Mouse (Mus musculus) cortical plate, adult 2 months (tissue): ENCODE data around the gene Tead1. TPM values are rescaled to one million over a fixed set of nuclear protein-coding genes. Genes with fewer than 3 reads are reported as not detected.

Experiments used
- H3K27ac ChIP-seq: fragments of 200-500 bp; 2 replicates; pipeline ENCODE4 v1.5.1; 2012; ENCODE audit warnings: low read length, control low read depth, inconsistent platforms; ENCODE audit not compliant: insufficient read depth
- H3K4me1 ChIP-seq: fragments of 200-500 bp; 2 replicates; pipeline ENCODE4 v1.6.1; 2011; ENCODE audit warnings: low read length; ENCODE audit not compliant: control insufficient read depth, insufficient read depth
- H3K4me3 ChIP-seq: fragments of 200-500 bp; 2 replicates; pipeline ENCODE4 v1.5.1; 2011; ENCODE audit warnings: mild to moderate bottlenecking, low read length, control low read depth; ENCODE audit not compliant: insufficient read depth
- CTCF ChIP-seq: fragments of 200-500 bp; IDR thresholded peaks from 2 replicates; pipeline ENCODE4 v1.5.1; 2011; ENCODE audit warnings: mild to moderate bottlenecking, control low read depth, low read length; ENCODE audit not compliant: insufficient read depth; ENCODE audit errors: extremely low read depth
- POLR2A ChIP-seq: fragments of 200-500 bp; IDR thresholded peaks from 2 replicates; pipeline ENCODE4 v1.6.1; 2011; ENCODE audit warnings: mild to moderate bottlenecking, low read length, control low read depth; ENCODE audit not compliant: insufficient read depth; ENCODE audit errors: extremely low read depth
- polyA plus RNA-seq: library from polyadenylated mRNA; depleted of rRNA; stranded (reverse); fragments of >200 nt; gene quantifications from 2 replicates; pipeline ENCODE4 v1.2.3, GENCODE M21; 2012

The Tead1 gene
- polyA plus RNA-seq, 1 experiment, result 6.4 TPM

GRCm38 (mm10) chr7:112901710-112902109 lies 222.6 kb downstream of the Tead1 start:
- Histone ChIP-seq H3K27ac (no peak overlapping the region), H3K4me1 (no peaks in the 10 kb centered on the region)
- TF ChIP-seq POLR2A (no peak), CTCF (no peak)

GRCm38 (mm10) chr7:112906848-112907247 lies 227.7 kb downstream of the Tead1 start:
- Histone ChIP-seq H3K4me3 (no peak overlapping the region), H3K27ac (no peak overlapping the region), H3K4me1 (no peaks in the 10 kb centered on the region)
- TF ChIP-seq POLR2A, result no peak
- TF ChIP-seq CTCF, result no peak

More at GRCm38 (mm10) chr7:112901710-112902109, 222.6 kb downstream of the Tead1 start:
- no peak overlapping the region for H3K4me3 ChIP-seq

- no peak overlapping the region for H3K27ac ChIP-seq
- H3K4me3 ChIP-seq, result no peak overlapping the region
- H3K4me1 ChIP-seq, result no peaks in the 10 kb centered on the region
- TF ChIP-seq CTCF, result no peak
- no peak for TF ChIP-seq POLR2A
These were observed 228.3 kb downstream of the Tead1 start for GRCm38 (mm10) chr7:112907468-112907867.

GRCm38 (mm10) chr7:112909164-112909563 lies 230.0 kb downstream of the Tead1 start:
- H3K27ac ChIP-seq, result no peak overlapping the region

GRCm38 (mm10) chr7:112912969-112913368 lies 233.9 kb downstream of the Tead1 start:
- Histone ChIP-seq H3K27ac (no peak overlapping the region), H3K4me1 (0 out of 2 replicates have a peak, but pooled peaks cover 2% of the 10 kb centered on the region), H3K4me3 (no peak overlapping the region)
- TF ChIP-seq POLR2A, result no peak
- no peak for TF ChIP-seq CTCF

More at GRCm38 (mm10) chr7:112909164-112909563, 230.0 kb downstream of the Tead1 start:
- TF ChIP-seq CTCF, result no peak
- TF ChIP-seq POLR2A, result no peak
- H3K4me3 ChIP-seq, result no peak overlapping the region
- no peaks in the 10 kb centered on the region for H3K4me1 ChIP-seq

GRCm38 (mm10) chr7:112915571-112915970 lies 236.5 kb downstream of the Tead1 start:
- Histone ChIP-seq H3K4me1 (0 out of 2 replicates have a peak, but pooled peaks cover 2% of the 10 kb centered on the region), H3K4me3 (no peak overlapping the region), H3K27ac (no peak overlapping the region)
- TF ChIP-seq CTCF (no peak), POLR2A (no peak)

GRCm38 (mm10) chr7:112917613-112918278 lies 238.6 kb downstream of the Tead1 start:
- Histone ChIP-seq H3K27ac (no peak overlapping the region), H3K4me1 (0 out of 2 replicates have a peak, but pooled peaks cover 2% of the 10 kb centered on the region), H3K4me3 (no peak overlapping the region)
- no peak for TF ChIP-seq POLR2A
- TF ChIP-seq CTCF, result no peak

- 0 out of 2 replicates have a peak, but pooled peaks cover 2% of the 10 kb centered on the region for H3K4me1 ChIP-seq
- TF ChIP-seq CTCF, result no peak
- TF ChIP-seq POLR2A, result no peak
- H3K27ac ChIP-seq, result no peak overlapping the region
- H3K4me3 ChIP-seq, result no peak overlapping the region
These were observed 239.3 kb downstream of the Tead1 start for GRCm38 (mm10) chr7:112918279-112918991.

- no peak overlapping the region for H3K4me3 ChIP-seq
- no peak overlapping the region for H3K27ac ChIP-seq
- no peak for TF ChIP-seq POLR2A
- peak; percentile 78 for TF ChIP-seq CTCF
- 0 out of 2 replicates have a peak, but pooled peaks cover 2% of the 10 kb centered on the region for H3K4me1 ChIP-seq
These were observed 240.7 kb downstream of the Tead1 start for GRCm38 (mm10) chr7:112919845-112920244.
